Mouse (Mus musculus): ENCODE data around the gene Tmem186.

GRCm38 (mm10) chr16:8678035-8678434 is 40.5 kb upstream of the Tmem186 start:
- TF ChIP-seq CTCF (IDR thresholded peaks at IDR 0.05; ENCODE audit: insufficient read depth, low read length) (no peak), POLR2A (IDR thresholded peaks at IDR 0.05; ENCODE audit: borderline replicate concordance, extremely low read depth, low read depth, low read length) (no peak)

Data from lung, adult 2 months (tissue).